Comparison of ENCODE assay signal across 7 mouse cellular contexts in genomic region chr2:173578595-173578994, GRCm38 (mm10). TPM values are rescaled to one million over a fixed set of nuclear protein-coding genes. Genes with fewer than 3 reads are reported as not detected.
DNase-seq lines count a peak whose midpoint lies in the region; ATAC-seq and TF ChIP-seq lines count a peak whose summit lies in the region.

No protein-coding gene starts in this region.

- DNase-seq in thymus, postnatal 14 days, result peak; percentile 47
- no peak for DNase-seq in thymus, postnatal 10 days (ENCODE audit: low spot score in 2 of 2)
- no peak for DNase-seq in forebrain, postnatal 0 days
- DNase-seq in liver, embryonic 14.5 days (ENCODE audit: low read depth in 3 of 3, low spot score in 3 of 3), result no peak
- DNase-seq in left cerebral cortex, adult 8-10 months (ENCODE audit: low spot score in 2 of 2), result no peak
- no peak for DNase-seq in frontal cortex, postnatal 36 days (ENCODE audit: low spot score in 2 of 2)
- DNase-seq in spleen, postnatal 14 days (ENCODE audit: low spot score in 2 of 2), result no peak

- H3K36me3 ChIP-seq in forebrain, postnatal 0 days (ENCODE audit: insufficient read depth), result no peaks in the 10 kb centered on the region
- H3K36me3 ChIP-seq in liver, embryonic 14.5 days (replicated peaks; ENCODE audit: control insufficient read depth, insufficient read depth, low read depth), result no peaks in the 10 kb centered on the region

- no peaks in the 10 kb centered on the region for H3K9me3 ChIP-seq in forebrain, postnatal 0 days (ENCODE audit: low read length)
- no peaks in the 10 kb centered on the region for H3K9me3 ChIP-seq in liver, embryonic 14.5 days (ENCODE audit: control insufficient read depth, low read length)

- H3K4me2 ChIP-seq in forebrain, postnatal 0 days (ENCODE audit: low read depth), result peak overlapping the region; percentile 72
- peak overlapping the region; percentile 48 for H3K4me2 ChIP-seq in liver, embryonic 14.5 days (ENCODE audit: low read depth)

- no peak overlapping the region for H3K27ac ChIP-seq in forebrain, postnatal 0 days (ENCODE audit: low read depth, low read length)
- H3K27ac ChIP-seq in liver, embryonic 14.5 days, result no peak overlapping the region

- WGBS in forebrain, postnatal 0 days, result 16% methylated on average over 8 of the region's 8 CpGs
- WGBS in liver, embryonic 14.5 days (ENCODE audit: insufficient replicate concordance), result 22% methylated on average over 8 of the region's 8 CpGs

- peaks cover 17% of the 10 kb centered on the region for H3K27me3 ChIP-seq in forebrain, postnatal 0 days (ENCODE audit: insufficient read depth, low read length)
- H3K27me3 ChIP-seq in liver, embryonic 14.5 days (ENCODE audit: control insufficient read depth, insufficient read depth, low read length), result peaks cover 32% of the 10 kb centered on the region

- 0 out of 2 replicates have a peak overlapping the region, but pooled peaks have one; percentile 18 for H3K9ac ChIP-seq in forebrain, postnatal 0 days
- H3K9ac ChIP-seq in liver, embryonic 14.5 days (replicated peaks), result no peak overlapping the region

- H3K4me1 ChIP-seq in forebrain, postnatal 0 days (ENCODE audit: insufficient read depth), result no peaks in the 10 kb centered on the region
- H3K4me1 ChIP-seq in liver, embryonic 14.5 days (replicated peaks; ENCODE audit: control insufficient read depth in 2 of 2, insufficient read depth in 2 of 2, low read length in 1 of 2), result peaks cover 7 to 12% of the 10 kb centered on the region in 2 experiments

- peak overlapping the region; percentile 39 for H3K4me3 ChIP-seq in forebrain, postnatal 0 days (ENCODE audit: low read depth, low read length)
- H3K4me3 ChIP-seq in liver, embryonic 14.5 days (ENCODE audit: insufficient read depth in 1 of 2, low read depth in 2 of 2, low read length in 2 of 2), result peak overlapping the region in 1 of 2 experiments; percentile 2; a peak in 2 of 4 replicates

- no peak for TF ChIP-seq EP300 in liver, embryonic 14.5 days (IDR thresholded peaks at IDR 0.05; ENCODE audit: low read depth)

- TF ChIP-seq CTCF in forebrain, postnatal 0 days (IDR thresholded peaks at IDR 0.05; ENCODE audit: low read depth), result no peak
- TF ChIP-seq CTCF in liver, embryonic 14.5 days (IDR thresholded peaks at IDR 0.05; ENCODE audit: low read depth), result no peak

- ATAC-seq in forebrain, postnatal 0 days, result no peak
- no peak for ATAC-seq in liver, embryonic 14.5 days (ENCODE audit: insufficient read depth)

RNA-seq across cellular contexts. Expression of gene Ankrd60, which starts 0.4 kb away (rescaled TPM):
- not detected in 2 replicates for total RNA-seq in forebrain, postnatal 0 days (2014; rRNA removed)
- polyA plus RNA-seq in forebrain, postnatal 0 days (2015; fragmentation: Nextera tagmentation; extraction: Ambion mirVana), result not detected in 2 replicates
- polyA plus RNA-seq in liver, embryonic 14.5 days (2012; rRNA removed), result not detected in 2 replicates
- polyA plus RNA-seq in liver, embryonic 14.5 days (2014; fragmentation: Nextera tagmentation; extraction: Ambion mirVana), result not detected in 2 replicates
- total RNA-seq in left cerebral cortex, adult 8-10 months (2022), result not detected

RNA-seq across cellular contexts. Expression of gene 1700021F07Rik, which starts 56.2 kb away (rescaled TPM):
- not detected in 2 replicates for total RNA-seq in forebrain, postnatal 0 days (2014; rRNA removed)
- not detected in 2 replicates for polyA plus RNA-seq in forebrain, postnatal 0 days (2015; fragmentation: Nextera tagmentation; extraction: Ambion mirVana)
- polyA plus RNA-seq in liver, embryonic 14.5 days (2012; rRNA removed), result not detected in 2 replicates
- not detected in 2 replicates for polyA plus RNA-seq in liver, embryonic 14.5 days (2014; fragmentation: Nextera tagmentation; extraction: Ambion mirVana)
- total RNA-seq in left cerebral cortex, adult 8-10 months (2022), result not detected
